Comparison of ENCODE assay signal across 11 mouse cellular contexts in the genomic region with DNA sequence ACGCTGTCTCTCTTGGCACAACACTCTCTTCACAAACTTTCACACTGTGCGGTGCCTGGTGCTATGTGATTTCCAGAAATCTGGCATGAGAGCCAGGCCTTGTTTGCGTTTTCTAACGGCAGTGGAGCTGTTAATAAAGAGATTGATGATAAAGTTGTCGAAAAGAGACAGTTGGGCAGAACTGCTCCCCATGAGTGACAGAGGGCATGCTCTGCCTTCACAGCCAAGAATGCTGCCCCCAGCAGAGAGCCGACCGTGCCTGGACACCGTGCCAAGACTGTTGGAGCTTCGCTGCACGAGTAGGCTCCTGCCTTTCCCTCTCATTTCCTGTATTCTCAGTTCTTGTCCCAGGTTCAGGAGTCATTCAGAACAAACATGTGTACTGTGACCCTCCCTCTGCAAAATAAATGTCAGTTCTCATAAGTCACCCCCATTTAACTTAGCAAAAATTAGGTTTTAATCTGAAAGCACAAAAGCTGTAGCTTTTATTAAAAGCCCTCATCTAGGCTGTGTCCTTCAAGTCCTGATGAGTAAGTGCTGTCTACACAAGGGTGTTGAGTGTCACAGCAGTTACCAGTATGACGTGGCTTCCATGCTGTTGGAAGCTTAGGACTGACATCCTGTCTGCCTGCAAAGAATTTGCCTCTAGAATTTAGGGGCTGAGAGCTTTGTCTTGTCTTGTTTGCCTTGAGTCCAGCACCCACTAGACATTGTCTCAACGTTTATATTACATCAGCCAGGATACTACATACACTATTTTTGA. TPM values are rescaled to one million over a fixed set of nuclear protein-coding genes. Genes with fewer than 3 reads are reported as not detected.
DNase-seq lines count a peak whose midpoint lies in the region; ATAC-seq lines count a peak whose summit lies in the region.
"Had no signal": no experiment of that assay in that cellular context is flagged by ENCODE, and none has a peak within 500 bp of the region (broad histone marks: within the 10 kb centered on the region; RNA-seq: fewer than 3 reads in every experiment).

No protein-coding gene starts in this region.

- intact Hi-C loops in left cerebral cortex, postnatal 4 days (cut with DNase I): no loop called here
- intact Hi-C loops in left cerebral cortex, postnatal 14 days (cut with DNase I): loop anchor here (5.0 kb wide), 1 partner anchor 214 kb away; no protein-coding TSS in a partner anchor

- H3K9me3 ChIP-seq in forebrain, embryonic 11.5 days (ENCODE audit: control insufficient read depth, low read length): no peaks in the 10 kb centered on the region
- H3K9me3 ChIP-seq in forebrain, embryonic 10.5 days: no peaks in the 10 kb centered on the region
- no peaks in the 10 kb centered on the region for H3K9me3 ChIP-seq in forebrain, embryonic 14.5 days (replicated peaks; ENCODE audit: control insufficient read depth, low read length)
- H3K9me3 ChIP-seq: midbrain, embryonic 13.5 days had no signal

- ATAC-seq in forebrain, embryonic 11.5 days (replicated peaks; ENCODE audit: low FRiP score): no peak
- ATAC-seq in forebrain, embryonic 14.5 days: peak; percentile 49; the same call in 1 of the 2 replicates
- ATAC-seq: midbrain, embryonic 13.5 days had no signal

- H3K4me3 ChIP-seq in forebrain, embryonic 11.5 days (ENCODE audit: low read depth, low read length): no peak overlapping the region
- no peak overlapping the region for H3K4me3 ChIP-seq in forebrain, embryonic 10.5 days
- H3K4me3 ChIP-seq in forebrain, embryonic 14.5 days (ENCODE audit: low read depth, low read length): no peak overlapping the region
- H3K4me3 ChIP-seq: left cerebral cortex, adult 2 months; midbrain, embryonic 13.5 days had no signal

- H3K9ac ChIP-seq in forebrain, embryonic 11.5 days (ENCODE audit: low read length): no peak overlapping the region
- H3K9ac ChIP-seq in forebrain, embryonic 14.5 days (ENCODE audit: low read length): no peak overlapping the region; the same call in 1 of the 2 replicates
- H3K9ac ChIP-seq: midbrain, embryonic 13.5 days had no signal

- H3K36me3 ChIP-seq in forebrain, embryonic 11.5 days (ENCODE audit: control insufficient read depth, insufficient read depth, low read length): peaks cover 13% of the 10 kb centered on the region; the same call in 1 of the 2 replicates
- H3K36me3 ChIP-seq in forebrain, embryonic 10.5 days (replicated peaks): peaks cover 57% of the 10 kb centered on the region
- H3K36me3 ChIP-seq in forebrain, embryonic 14.5 days (ENCODE audit: control insufficient read depth, insufficient read depth, low read length): peaks cover 15% of the 10 kb centered on the region

- DNase-seq in forebrain, embryonic 11.5 days (ENCODE audit: low spot score): peak; percentile 50
- no peak for DNase-seq in forebrain, embryonic 10.5 days (ENCODE audit: extremely low spot score, low spot score)
- DNase-seq in left cerebral cortex, postnatal 4 days: peak; percentile 83
- no peak for DNase-seq in left cerebral cortex, postnatal 14 days (ENCODE audit: low spot score in 2 of 2)
- DNase-seq in forebrain, embryonic 14.5 days (ENCODE audit: low spot score): peak; percentile 66
- peak; percentile 65 to 82 for DNase-seq in kidney, postnatal 36 days
- no peak for DNase-seq in frontal cortex, adult 2 months (ENCODE audit: extremely low spot score in 1 of 2, low spot score in 1 of 2)
- no peak for DNase-seq in lung, adult 18-20 months
- DNase-seq: retina, postnatal 1 day had no signal

- no peak overlapping the region for H3K27ac ChIP-seq in forebrain, embryonic 11.5 days (ENCODE audit: low read depth, low read length)
- no peak overlapping the region for H3K27ac ChIP-seq in forebrain, embryonic 10.5 days
- peak overlapping the region; percentile 66 for H3K27ac ChIP-seq in forebrain, embryonic 14.5 days (ENCODE audit: low read depth, low read length)
- H3K27ac ChIP-seq: left cerebral cortex, adult 2 months; midbrain, embryonic 13.5 days had no signal

- no peaks in the 10 kb centered on the region for H3K4me1 ChIP-seq in forebrain, embryonic 11.5 days (replicated peaks; ENCODE audit: control insufficient read depth, insufficient read depth, low read length)
- peaks cover 3% of the 10 kb centered on the region for H3K4me1 ChIP-seq in forebrain, embryonic 10.5 days
- peaks cover 9% of the 10 kb centered on the region; the same call in 1 of the 2 replicates for H3K4me1 ChIP-seq in forebrain, embryonic 14.5 days (ENCODE audit: control insufficient read depth, insufficient read depth, low read length)
- H3K4me1 ChIP-seq: midbrain, embryonic 13.5 days had no signal

- WGBS in forebrain, embryonic 11.5 days: 87% methylated on average over 12 of the region's 12 CpGs
- 91% methylated on average over 12 of the region's 12 CpGs for WGBS in forebrain, embryonic 10.5 days
- WGBS in forebrain, embryonic 14.5 days: 51% methylated on average over 12 of the region's 12 CpGs

- no peak overlapping the region for H3K4me2 ChIP-seq in forebrain, embryonic 11.5 days (ENCODE audit: low read depth, low read length, severe bottlenecking)
- H3K4me2 ChIP-seq in forebrain, embryonic 14.5 days (ENCODE audit: low read length): no peak overlapping the region
- H3K4me2 ChIP-seq: midbrain, embryonic 13.5 days had no signal

- H3K27me3 ChIP-seq in forebrain, embryonic 11.5 days (ENCODE audit: control insufficient read depth, insufficient read depth, low read length): no peaks in the 10 kb centered on the region
- no peaks in the 10 kb centered on the region for H3K27me3 ChIP-seq in forebrain, embryonic 10.5 days (ENCODE audit: poor library complexity, severe bottlenecking)
- no peaks in the 10 kb centered on the region for H3K27me3 ChIP-seq in forebrain, embryonic 14.5 days (replicated peaks; ENCODE audit: control insufficient read depth, insufficient read depth, low read length)
- H3K27me3 ChIP-seq: midbrain, embryonic 13.5 days had no signal

RNA-seq across cellular contexts. Expression of a gene that starts 58.9 kb away (rescaled TPM):
- polyA plus RNA-seq in forebrain, embryonic 11.5 days (2014; fragmentation: Nextera tagmentation; extraction: Ambion mirVana): 222 and 256 TPM in 2 replicates
- polyA plus RNA-seq in forebrain, embryonic 10.5 days (2016; fragmentation: Nextera tagmentation; extraction: Ambion mirVana): 290 and 300 TPM in 2 replicates
- 100 to 1,000 TPM; 150 to 173 TPM for total RNA-seq in left cerebral cortex, postnatal 4 days (2021)
- total RNA-seq in left cerebral cortex, postnatal 14 days (2021): 100 to 1,000 TPM; 134 to 143 TPM
- 164 and 176 TPM in 2 replicates for polyA plus RNA-seq in forebrain, embryonic 14.5 days (2014; fragmentation: Nextera tagmentation; extraction: Ambion mirVana)
- polyA plus RNA-seq in frontal cortex, adult 2 months (2012; rRNA removed): 117 and 123 TPM in 2 replicates

Comparison
In these comparisons a context has a peak if more than half of its experiments do, and no peak if none do; other contexts are left out.
1. DNase-seq: peak in forebrain, embryonic 11.5 days (single experiment), left cerebral cortex, postnatal 4 days (single experiment), forebrain, embryonic 14.5 days (single experiment) and kidney, postnatal 36 days (2 of 2); none in forebrain, embryonic 10.5 days (single experiment), left cerebral cortex, postnatal 14 days (0 of 2), frontal cortex, adult 2 months (0 of 2) and lung, adult 18-20 months (0 of 2).